Mouse (Mus musculus): ENCODE results near the gene Ipcef1. TPM values are rescaled to one million over a fixed set of nuclear protein-coding genes. Genes with fewer than 3 reads are reported as not detected.

Gene Ipcef1
- total RNA-seq, 2 experiments from 2014 or later, result 23.5 to 25.2 TPM

- peak overlapping the region; percentile 53 for H3K4me3 ChIP-seq
- H3K27ac ChIP-seq, result peak overlapping the region; percentile 74; the same call in 1 of the 2 replicates
- no peak for TF ChIP-seq CTCF (conservative IDR thresholded peaks at IDR 0.05)
- peak in 1 of 2 experiments; percentile 9 for DNase-seq (ENCODE audit: low spot score in 2 of 2)
Measured at GRCm38 (mm10) chr10:6980236-6980635, 72.0 kb downstream of the Ipcef1 start.

GRCm38 (mm10) chr10:6979789-6980188 lies 72.5 kb downstream of the Ipcef1 start:
- peak overlapping the region; percentile 53 for H3K4me3 ChIP-seq
- no peak for DNase-seq (ENCODE audit: low spot score in 2 of 2)
- peak overlapping the region; percentile 74 for H3K27ac ChIP-seq
- TF ChIP-seq CTCF (conservative IDR thresholded peaks at IDR 0.05), result no peak

GRCm38 (mm10) chr10:6979216-6979615 lies 73.1 kb downstream of the Ipcef1 start:
- H3K27ac ChIP-seq, result peak overlapping the region; percentile 74
- TF ChIP-seq CTCF (conservative IDR thresholded peaks at IDR 0.05), result no peak
- DNase-seq (ENCODE audit: low spot score in 2 of 2), result no peak
- peak overlapping the region; percentile 53 for H3K4me3 ChIP-seq

GRCm38 (mm10) chr10:6978733-6979132 lies 73.5 kb downstream of the Ipcef1 start:
- TF ChIP-seq CTCF (conservative IDR thresholded peaks at IDR 0.05), result no peak
- peak overlapping the region; percentile 34 for H3K4me3 ChIP-seq

GRCm38 (mm10) chr10:6977843-6978242 lies 74.4 kb downstream of the Ipcef1 start:
- peak; percentile 14 for TF ChIP-seq CTCF (conservative IDR thresholded peaks at IDR 0.05)
- no peak for DNase-seq (ENCODE audit: low spot score in 2 of 2)
- H3K27ac ChIP-seq, result no peak overlapping the region
- H3K4me3 ChIP-seq, result no peak overlapping the region

More at GRCm38 (mm10) chr10:6978733-6979132, 73.5 kb downstream of the Ipcef1 start:
- H3K27ac ChIP-seq, result no peak overlapping the region
- DNase-seq (ENCODE audit: low spot score in 2 of 2), result no peak

- no peak for DNase-seq (ENCODE audit: low spot score in 2 of 2)
- no peak overlapping the region for H3K4me3 ChIP-seq
- no peak overlapping the region for H3K27ac ChIP-seq
- no peak for TF ChIP-seq CTCF (conservative IDR thresholded peaks at IDR 0.05)
Measured at GRCm38 (mm10) chr10:6968334-6968733, 83.9 kb downstream of the Ipcef1 start.

GRCm38 (mm10) chr10:6967588-6968242 lies 84.6 kb downstream of the Ipcef1 start:
- Histone ChIP-seq H3K27ac (no peak overlapping the region), H3K4me3 (no peak overlapping the region)
- TF ChIP-seq CTCF (conservative IDR thresholded peaks at IDR 0.05), result no peak
- no peak for DNase-seq (ENCODE audit: low spot score in 2 of 2)

- no peak for DNase-seq (ENCODE audit: low spot score in 2 of 2)
- no peak overlapping the region for H3K4me3 ChIP-seq
- TF ChIP-seq CTCF (conservative IDR thresholded peaks at IDR 0.05), result no peak
- H3K27ac ChIP-seq, result no peak overlapping the region
Measured at GRCm38 (mm10) chr10:6958791-6959190, 93.5 kb downstream of the Ipcef1 start.

- no peak for TF ChIP-seq CTCF (conservative IDR thresholded peaks at IDR 0.05)
- no peak for DNase-seq (ENCODE audit: low spot score in 2 of 2)
- H3K4me3 ChIP-seq, result no peak overlapping the region
- no peak overlapping the region for H3K27ac ChIP-seq
Measured at GRCm38 (mm10) chr10:6956357-6956756, 95.9 kb downstream of the Ipcef1 start.

GRCm38 (mm10) chr10:6954533-6954932 lies 97.7 kb downstream of the Ipcef1 start:
- DNase-seq (ENCODE audit: low spot score in 2 of 2), result no peak

GRCm38 (mm10) chr10:6953115-6953514 lies 99.2 kb downstream of the Ipcef1 start:
- no peak overlapping the region for H3K27ac ChIP-seq
- H3K4me3 ChIP-seq, result no peak overlapping the region
- no peak for DNase-seq (ENCODE audit: low spot score in 2 of 2)
- TF ChIP-seq CTCF (conservative IDR thresholded peaks at IDR 0.05), result no peak

More at GRCm38 (mm10) chr10:6954533-6954932, 97.7 kb downstream of the Ipcef1 start:
- TF ChIP-seq CTCF (conservative IDR thresholded peaks at IDR 0.05), result no peak
- Histone ChIP-seq H3K4me3 (no peak overlapping the region), H3K27ac (no peak overlapping the region)

GRCm38 (mm10) chr10:6936671-6937425 lies 115.4 kb downstream of the Ipcef1 start:
- Histone ChIP-seq H3K27ac (peak overlapping the region; percentile 43; the same call in 1 of the 2 replicates), H3K4me3 (no peak overlapping the region)
- no peak for TF ChIP-seq CTCF (conservative IDR thresholded peaks at IDR 0.05)
- DNase-seq (ENCODE audit: low spot score in 2 of 2), result peak; percentile 40 to 60

GRCm38 (mm10) chr10:6934776-6935175 lies 117.5 kb downstream of the Ipcef1 start:
- DNase-seq (ENCODE audit: low spot score in 2 of 2), result peak in 1 of 2 experiments; percentile 37
- no peak for TF ChIP-seq CTCF (conservative IDR thresholded peaks at IDR 0.05)
- peak overlapping the region; percentile 72 for H3K27ac ChIP-seq
- no peak overlapping the region for H3K4me3 ChIP-seq

Data from layer of hippocampus, adult 2 months (tissue).